Mouse (Mus musculus) gastrocnemius, postnatal 25 days (tissue): Measurements from ENCODE around the gene Trim38. TPM values are rescaled to one million over a fixed set of nuclear protein-coding genes. Genes with fewer than 3 reads are reported as not detected.

Source experiments
- DNase-seq: peaks from one replicate; pipeline ENCODE4 v3.0.0; 2022
- microRNA-seq, 2 experiments: library from miRNA; unstranded; fragments of <30 nt; microRNA quantifications; one replicate each; pipeline ENCODE4 v1.2.0; 2021; ENCODE audit warnings: borderline replicate concordance in 2 of 2
- total RNA-seq, 2 experiments: library from RNA; stranded (reverse); gene quantifications; 1 replicate in 1 of 2; 2 replicates in 1 of 2; pipeline ENCODE4 v1.2.3; 2021

Gene Trim38
- total RNA-seq, 2 experiments from 2014 or later: not detected

- no peak for DNase-seq
Measured at GRCm38 (mm10) chr13:23836630-23837029, 66.9 kb downstream of the Trim38 start.

- DNase-seq: no peak
Measured at GRCm38 (mm10) chr13:23839308-23839707, 69.6 kb downstream of the Trim38 start, which contains the start of gene Slc17a3. TSS of gene Slc17a3 (plus strand) at chr13:23839434.

Small RNA genes within 50 kb of the gene (microRNA-seq; reads per million reads assigned to microRNA genes)
- 0 reads per million in 2 experiments for gene Gm44314
- 0 reads per million in 2 experiments for gene Gm44484

Other genes starting within 250 kb of the Trim38 start
- gene Hist1h4h, start 238.9 kb upstream of the Trim38 start, total RNA-seq: 100 to 1,000 TPM; 156 to 160 TPM
- gene Hist1h2af, start 236.0 kb upstream of the Trim38 start, total RNA-seq: 10 to 100 TPM in 1 of 2 experiments, 1 to 10 TPM in 1; 9.5 to 14.9 TPM
- 1 to 10 TPM; 2.0 to 3.9 TPM for gene Hist1h3g, start 234.5 kb upstream of the Trim38 start, total RNA-seq
- 1 to 10 TPM in 1 of 2 experiments, under 1 TPM in 1; 0.90 to 1.7 TPM for gene Hist1h2bh, start 226.5 kb upstream of the Trim38 start, total RNA-seq
- gene Hist1h3f, start 225.9 kb upstream of the Trim38 start, total RNA-seq: 1 to 10 TPM; 5.0 to 6.6 TPM
- 10 to 100 TPM; 15.2 to 26.3 TPM for gene Hist1h4f, start 218.3 kb upstream of the Trim38 start, total RNA-seq
- 1 to 10 TPM; 1.2 to 2.3 TPM for gene Hist1h1d, start 216.7 kb upstream of the Trim38 start, total RNA-seq
- 10 to 100 TPM; 11.7 to 13.0 TPM for gene Hist1h3e, start 207.5 kb upstream of the Trim38 start, total RNA-seq
- 1 to 10 TPM in 1 of 2 experiments, under 1 TPM in 1; 0.54 to 2.5 TPM for gene Hist1h2ae, start 198.7 kb upstream of the Trim38 start, total RNA-seq
- 10 to 100 TPM; 24.4 to 24.5 TPM for gene Hist1h2bg, start 198.5 kb upstream of the Trim38 start, total RNA-seq
- gene Hist1h2bf, start 195.7 kb upstream of the Trim38 start, total RNA-seq: 10 to 100 TPM; 10.4 TPM
- gene Hist1h2ad, start 195.5 kb upstream of the Trim38 start, total RNA-seq: 1 to 10 TPM; 1.5 to 5.5 TPM
- 1 to 10 TPM; 3.4 to 3.8 TPM for gene Hist1h3d, start 194.2 kb upstream of the Trim38 start, total RNA-seq
- 10 to 100 TPM; 35.7 to 38.0 TPM for gene Hist1h4d, start 188.3 kb upstream of the Trim38 start, total RNA-seq
- 10 to 100 TPM; 18.0 to 18.2 TPM for gene Hist1h2be, start 148.8 kb upstream of the Trim38 start, total RNA-seq
- gene Hist1h1e, start 147.4 kb upstream of the Trim38 start, total RNA-seq: 10 to 100 TPM; 40.0 to 45.3 TPM
- 1 to 10 TPM in 1 of 2 experiments, under 1 TPM in 1; 0.84 to 2.0 TPM for gene Hist1h2ac, start 86.0 kb upstream of the Trim38 start, total RNA-seq
- 10 to 100 TPM; 67.0 to 81.6 TPM for gene Hist1h2bc, start 85.7 kb upstream of the Trim38 start, total RNA-seq
- gene Hist1h1t, start 74.1 kb upstream of the Trim38 start, total RNA-seq: not detected
- gene Hist1h4c, start 71.5 kb upstream of the Trim38 start, total RNA-seq: 10 to 100 TPM; 53.1 to 63.8 TPM
- 10 to 100 TPM; 14.7 to 24.7 TPM for gene Hfe, start 59.1 kb upstream of the Trim38 start, total RNA-seq
- gene Hist1h1c, start 31.1 kb upstream of the Trim38 start, total RNA-seq: 100 to 1,000 TPM; 156 to 159 TPM
- 1 to 10 TPM; 5.0 to 7.1 TPM for gene Hist1h3c, start 24.3 kb upstream of the Trim38 start, total RNA-seq
- gene Hist1h2bb, start 23.2 kb upstream of the Trim38 start, total RNA-seq: 10 to 100 TPM in 1 of 2 experiments, 1 to 10 TPM in 1; 5.9 to 10.7 TPM
- 10 to 100 TPM in 1 of 2 experiments, 1 to 10 TPM in 1; 9.5 to 11.0 TPM for gene Hist1h2ab, start 18.8 kb upstream of the Trim38 start, total RNA-seq
- gene Hist1h3b, start 17.6 kb upstream of the Trim38 start, total RNA-seq: 10 to 100 TPM in 1 of 2 experiments, 1 to 10 TPM in 1; 9.6 to 17.3 TPM
- gene Hist1h4b, start 12.9 kb upstream of the Trim38 start, total RNA-seq: 10 to 100 TPM in 1 of 2 experiments, 1 to 10 TPM in 1; 8.6 to 18.2 TPM
- 10 to 100 TPM in 1 of 2 experiments, 1 to 10 TPM in 1; 8.0 to 13.6 TPM for gene Hist1h4a, start 8.7 kb upstream of the Trim38 start, total RNA-seq
- gene Hist1h3a, start 7.5 kb upstream of the Trim38 start, total RNA-seq: 10 to 100 TPM; 10.2 to 14.0 TPM
- 1 to 10 TPM; 5.3 to 7.9 TPM for gene Hist1h1a, start 6.2 kb upstream of the Trim38 start, total RNA-seq
- not detected for gene Slc17a2, start 37.1 kb downstream of the Trim38 start, total RNA-seq
- not detected for gene Slc17a3, start 69.5 kb downstream of the Trim38 start, total RNA-seq
- not detected for gene Slc17a1, start 97.8 kb downstream of the Trim38 start, total RNA-seq
- not detected for gene Slc17a4, start 145.1 kb downstream of the Trim38 start, total RNA-seq
- gene Hist1h2ba, start 164.2 kb downstream of the Trim38 start, total RNA-seq: not detected
- gene Hist1h2aa, start 164.5 kb downstream of the Trim38 start, total RNA-seq: not detected
- gene Scgn, start 221.3 kb downstream of the Trim38 start, total RNA-seq: not detected